Mouse (Mus musculus): Measurements from ENCODE around the gene Clps. TPM values are rescaled to one million over a fixed set of nuclear protein-coding genes. Genes with fewer than 3 reads are reported as not detected.

Clps gene
- polyA plus RNA-seq, 1 experiment from 2014 or later: not detected

DNA sequence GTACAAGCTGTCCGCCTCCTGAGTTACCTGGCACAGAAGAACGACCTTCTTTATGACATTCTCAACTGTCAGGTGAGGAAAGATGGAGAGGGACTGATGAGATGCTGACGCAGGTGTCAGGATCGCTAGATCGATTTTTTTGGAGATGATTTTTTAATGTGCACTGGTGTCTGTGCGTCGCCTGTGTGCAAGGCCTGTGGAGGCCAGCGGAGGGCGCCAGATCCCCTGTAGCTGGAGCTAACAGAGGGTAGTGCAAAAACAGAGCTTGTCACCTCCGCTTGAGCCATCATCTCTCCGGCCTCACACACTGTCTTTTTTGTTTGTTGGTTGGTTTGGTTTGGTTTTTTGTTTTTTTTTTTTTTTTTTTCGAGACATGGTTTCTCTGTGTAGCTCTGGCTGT lies 22.7 kb downstream of the Clps start:
- no peak overlapping the region for H3K27ac ChIP-seq
- H3K4me1 ChIP-seq: no peaks in the 10 kb centered on the region
- no peak for DNase-seq (ENCODE audit: extremely low spot score, low spot score)
- H3K36me3 ChIP-seq (replicated peaks): no peaks in the 10 kb centered on the region
- peaks cover 5% of the 10 kb centered on the region; the same call in 1 of the 2 replicates for H3K27me3 ChIP-seq (ENCODE audit: poor library complexity, severe bottlenecking)
- WGBS: 48% methylated on average over 12 of the region's 12 CpGs
- no peak overlapping the region for H3K4me3 ChIP-seq
- peaks cover 30% of the 10 kb centered on the region for H3K9me3 ChIP-seq

GRCm38 (mm10) chr17:28533327-28533726 lies 27.2 kb downstream of the Clps start:
- peaks cover 10% of the 10 kb centered on the region for H3K4me1 ChIP-seq
- 93% methylated on average over 13 of the region's 13 CpGs for WGBS
- H3K9me3 ChIP-seq: 0 out of 2 replicates have a peak, but pooled peaks cover under 1% of the 10 kb centered on the region
- no peak for DNase-seq (ENCODE audit: extremely low spot score, low spot score)
- peaks cover 28% of the 10 kb centered on the region for H3K27me3 ChIP-seq (ENCODE audit: poor library complexity, severe bottlenecking)
- H3K27ac ChIP-seq: no peak overlapping the region
- H3K4me3 ChIP-seq: no peak overlapping the region
- no peaks in the 10 kb centered on the region for H3K36me3 ChIP-seq (replicated peaks)

GRCm38 (mm10) chr17:28532557-28532956 lies 28.0 kb downstream of the Clps start:
- WGBS: 92% methylated on average over 7 of the region's 7 CpGs
- no peak overlapping the region for H3K4me3 ChIP-seq
- H3K4me1 ChIP-seq: peaks cover 15% of the 10 kb centered on the region
- no peaks in the 10 kb centered on the region for H3K9me3 ChIP-seq
- no peaks in the 10 kb centered on the region for H3K36me3 ChIP-seq (replicated peaks)
- H3K27me3 ChIP-seq (ENCODE audit: poor library complexity, severe bottlenecking): peaks cover 29% of the 10 kb centered on the region
- no peak overlapping the region for H3K27ac ChIP-seq
- DNase-seq (ENCODE audit: extremely low spot score, low spot score): no peak

DNA sequence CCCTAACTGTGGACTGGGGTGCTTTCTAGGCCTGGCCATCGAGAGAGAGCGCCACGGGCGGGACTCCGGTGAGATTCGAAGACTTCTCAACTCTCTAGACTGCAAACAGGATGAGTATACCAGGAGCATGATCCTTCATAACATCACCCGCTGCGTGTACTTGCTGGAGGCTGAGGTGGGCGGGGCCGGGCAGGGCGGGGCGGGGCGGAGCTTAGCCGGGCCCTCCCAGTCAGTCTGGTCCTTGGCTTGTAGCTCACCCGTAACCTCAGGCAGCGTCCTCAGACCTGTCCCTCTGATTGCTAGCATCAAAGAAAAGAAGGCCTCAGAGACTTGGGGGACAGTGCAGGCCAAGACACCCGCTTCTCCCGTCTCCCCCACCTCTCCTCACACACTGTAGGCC lies 28.6 kb downstream of the Clps start:
- DNase-seq (ENCODE audit: extremely low spot score, low spot score): peak; percentile 44
- no peaks in the 10 kb centered on the region for H3K36me3 ChIP-seq (replicated peaks)
- peaks cover 16% of the 10 kb centered on the region for H3K4me1 ChIP-seq
- H3K27ac ChIP-seq: no peak overlapping the region
- H3K4me3 ChIP-seq: peak overlapping the region; percentile 32
- H3K9me3 ChIP-seq: no peaks in the 10 kb centered on the region
- 14% methylated on average over 18 of the region's 18 CpGs for WGBS
- H3K27me3 ChIP-seq (ENCODE audit: poor library complexity, severe bottlenecking): peaks cover 32% of the 10 kb centered on the region

GRCm38 (mm10) chr17:28530506-28530905 lies 30.1 kb downstream of the Clps start, which contains the start of gene Armc12:
Gene Armc12 (plus strand): TSS chr17:28530806.
- no peak within 1 kb of the TSS for H3K27ac ChIP-seq
- peak within 1 kb of the TSS; percentile 32; the same call in 1 of the 2 replicates for H3K4me3 ChIP-seq

DNA sequence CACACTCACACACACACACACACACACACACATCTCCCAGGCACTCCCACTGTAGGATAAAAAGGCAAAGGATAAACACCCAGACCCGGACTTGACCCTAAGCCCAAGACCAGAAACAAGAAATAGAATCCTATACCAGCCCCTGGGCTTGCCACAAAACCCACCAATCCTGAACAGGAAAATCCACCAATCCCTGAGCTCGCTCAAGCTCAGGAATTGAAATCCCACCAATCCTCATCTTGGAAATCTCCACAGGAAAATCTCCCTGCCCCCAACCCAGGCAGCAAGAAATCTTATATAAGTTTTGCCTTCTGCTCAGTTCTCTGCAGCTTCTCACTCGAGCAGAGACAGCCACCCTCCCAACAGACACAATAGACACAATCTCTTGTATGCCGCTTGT lies 31.4 kb downstream of the Clps start:
- no peak for DNase-seq (ENCODE audit: extremely low spot score, low spot score)
- no peak overlapping the region for H3K4me3 ChIP-seq
- H3K4me1 ChIP-seq: peaks cover 18% of the 10 kb centered on the region
- H3K9me3 ChIP-seq: no peaks in the 10 kb centered on the region
- no peaks in the 10 kb centered on the region for H3K36me3 ChIP-seq (replicated peaks)
- peaks cover 43% of the 10 kb centered on the region for H3K27me3 ChIP-seq (ENCODE audit: poor library complexity, severe bottlenecking)
- no peak overlapping the region for H3K27ac ChIP-seq
- WGBS: 76% methylated on average over 4 of the region's 4 CpGs

More at GRCm38 (mm10) chr17:28530506-28530905, 30.1 kb downstream of the Clps start, which contains the start of gene Armc12:
- H3K4me1 ChIP-seq: peaks cover 16% of the 10 kb centered on the region
- no peaks in the 10 kb centered on the region for H3K9me3 ChIP-seq
- peaks cover 34% of the 10 kb centered on the region for H3K27me3 ChIP-seq (ENCODE audit: poor library complexity, severe bottlenecking)
- 85% methylated on average over 6 of the region's 6 CpGs for whole genome bisulfite sequencing
- H3K36me3 ChIP-seq (replicated peaks): no peaks in the 10 kb centered on the region
- no peak for DNase-seq (ENCODE audit: extremely low spot score, low spot score)

DNA sequence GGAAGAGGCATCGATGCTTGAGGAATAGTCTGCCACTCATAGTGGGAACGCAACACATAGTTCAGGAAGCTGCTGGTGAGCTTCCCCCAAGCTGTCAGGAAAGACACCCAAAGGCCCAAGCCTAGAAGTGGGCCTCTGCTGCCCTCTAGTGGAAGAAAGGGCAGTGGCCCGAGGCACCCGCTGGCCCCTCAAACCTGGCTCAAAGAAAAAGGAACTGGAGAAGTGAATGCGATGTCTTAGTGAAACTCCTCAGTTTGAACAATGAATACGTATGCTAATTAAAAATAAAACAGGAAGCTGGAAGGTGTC lies 32.6 kb downstream of the Clps start:
- Histone ChIP-seq H3K36me3 (replicated peaks) (no peaks in the 10 kb centered on the region), H3K27ac (no peak overlapping the region), H3K9me3 (no peaks in the 10 kb centered on the region), H3K4me3 (no peak overlapping the region), H3K4me1 (peaks cover 30% of the 10 kb centered on the region), H3K27me3 (ENCODE audit: poor library complexity, severe bottlenecking) (peaks cover 54% of the 10 kb centered on the region)
- 7% methylated on average over 6 of the region's 6 CpGs for WGBS
- peak; percentile 79 for DNase-seq (ENCODE audit: extremely low spot score, low spot score)

DNA sequence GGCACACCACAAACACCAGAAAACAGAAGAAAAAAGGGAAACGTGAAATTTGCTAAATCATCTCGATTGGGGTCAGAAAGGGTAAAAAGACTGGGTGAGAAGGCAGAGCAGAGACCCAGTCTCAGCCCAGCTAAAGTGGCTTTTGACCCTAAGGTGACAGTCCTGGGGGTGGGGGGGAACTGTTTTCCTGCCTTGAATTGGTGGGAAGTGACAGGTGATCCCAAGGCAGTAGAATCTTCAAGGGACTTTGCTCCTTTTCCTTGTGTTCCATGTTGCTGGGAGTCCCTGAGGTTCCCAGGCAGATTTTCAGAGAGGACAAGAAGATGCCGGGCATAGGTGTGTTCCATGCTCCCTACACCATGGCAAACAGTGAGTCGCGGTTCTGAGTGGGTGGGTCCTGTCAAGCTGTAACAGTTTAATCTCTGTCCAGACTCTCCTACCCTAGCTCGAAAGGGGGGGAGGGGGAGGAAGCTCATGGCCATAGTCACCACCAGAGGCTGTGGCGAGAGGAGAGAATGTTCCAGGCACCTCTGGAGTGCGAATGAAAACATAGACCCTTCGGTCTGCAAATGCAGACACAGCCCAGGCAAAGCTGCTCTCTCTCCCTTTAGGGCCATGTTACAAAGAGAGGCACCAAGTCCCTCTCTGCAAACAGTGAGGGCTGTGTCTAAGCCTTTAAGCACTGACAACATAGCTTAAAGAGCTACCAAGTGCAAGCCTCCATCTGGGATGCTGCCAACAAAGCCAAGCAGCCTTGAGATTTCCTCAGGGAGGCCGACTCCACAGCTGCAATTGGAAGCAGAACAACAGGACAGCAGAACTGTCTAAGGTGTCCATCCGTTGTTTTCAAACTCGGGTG lies 33.2 kb downstream of the Clps start:
- no peak overlapping the region for H3K4me3 ChIP-seq
- H3K27me3 ChIP-seq (ENCODE audit: poor library complexity, severe bottlenecking): peaks cover 57% of the 10 kb centered on the region
- 55% methylated on average over 12 of the region's 12 CpGs for WGBS
- H3K4me1 ChIP-seq: peaks cover 35% of the 10 kb centered on the region
- H3K9me3 ChIP-seq: no peaks in the 10 kb centered on the region
- H3K36me3 ChIP-seq (replicated peaks): no peaks in the 10 kb centered on the region
- no peak for DNase-seq (ENCODE audit: extremely low spot score, low spot score)
- H3K27ac ChIP-seq: no peak overlapping the region

DNA sequence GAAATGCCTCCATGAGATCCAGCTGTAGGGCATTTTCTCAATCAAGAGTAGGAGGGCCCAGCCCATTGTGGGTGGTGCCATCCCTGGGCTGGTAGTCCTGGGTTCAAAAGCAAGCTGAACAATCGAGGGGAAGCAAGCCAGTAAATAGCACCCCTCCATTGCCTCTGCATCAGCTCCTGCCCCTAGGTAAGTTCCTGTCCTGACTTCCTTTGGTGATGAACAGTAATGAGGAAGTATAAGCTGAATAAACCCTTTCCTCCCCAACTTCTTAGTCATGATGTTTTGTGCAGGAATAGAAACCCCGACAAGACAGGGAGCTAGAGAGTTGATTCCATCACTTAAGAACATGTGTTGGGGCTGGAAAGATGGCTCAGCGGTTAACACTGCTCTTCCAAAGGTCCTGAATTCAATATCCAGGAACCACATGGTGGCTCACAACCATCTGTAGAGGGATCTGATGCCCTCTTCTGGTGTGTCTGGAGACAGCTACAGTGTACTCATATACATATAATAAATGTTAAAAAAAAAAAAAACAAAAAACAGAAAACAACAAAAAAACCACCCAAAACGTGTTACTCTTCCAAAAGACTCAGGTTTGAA lies 35.6 kb downstream of the Clps start:
- 81% methylated on average over 4 of the region's 4 CpGs for WGBS
- peaks cover 68% of the 10 kb centered on the region for H3K27me3 ChIP-seq (ENCODE audit: poor library complexity, severe bottlenecking)
- H3K4me1 ChIP-seq: peaks cover 34% of the 10 kb centered on the region
- no peak overlapping the region for H3K4me3 ChIP-seq
- H3K9me3 ChIP-seq: no peaks in the 10 kb centered on the region
- no peaks in the 10 kb centered on the region for H3K36me3 ChIP-seq (replicated peaks)
- DNase-seq (ENCODE audit: extremely low spot score, low spot score): no peak
- H3K27ac ChIP-seq: no peak overlapping the region

GRCm38 (mm10) chr17:28524009-28524695 lies 36.4 kb downstream of the Clps start:
- DNase-seq (ENCODE audit: extremely low spot score, low spot score): no peak
- peaks cover 70% of the 10 kb centered on the region for H3K27me3 ChIP-seq (ENCODE audit: poor library complexity, severe bottlenecking)
- H3K27ac ChIP-seq: no peak overlapping the region
- peak overlapping the region; percentile 78 for H3K4me3 ChIP-seq
- 85% methylated on average over 23 of the region's 23 CpGs for WGBS
- H3K4me1 ChIP-seq: peaks cover 34% of the 10 kb centered on the region
- no peaks in the 10 kb centered on the region for H3K36me3 ChIP-seq (replicated peaks)
- H3K9me3 ChIP-seq: peaks cover 3% of the 10 kb centered on the region; the same call in 1 of the 2 replicates

DNA sequence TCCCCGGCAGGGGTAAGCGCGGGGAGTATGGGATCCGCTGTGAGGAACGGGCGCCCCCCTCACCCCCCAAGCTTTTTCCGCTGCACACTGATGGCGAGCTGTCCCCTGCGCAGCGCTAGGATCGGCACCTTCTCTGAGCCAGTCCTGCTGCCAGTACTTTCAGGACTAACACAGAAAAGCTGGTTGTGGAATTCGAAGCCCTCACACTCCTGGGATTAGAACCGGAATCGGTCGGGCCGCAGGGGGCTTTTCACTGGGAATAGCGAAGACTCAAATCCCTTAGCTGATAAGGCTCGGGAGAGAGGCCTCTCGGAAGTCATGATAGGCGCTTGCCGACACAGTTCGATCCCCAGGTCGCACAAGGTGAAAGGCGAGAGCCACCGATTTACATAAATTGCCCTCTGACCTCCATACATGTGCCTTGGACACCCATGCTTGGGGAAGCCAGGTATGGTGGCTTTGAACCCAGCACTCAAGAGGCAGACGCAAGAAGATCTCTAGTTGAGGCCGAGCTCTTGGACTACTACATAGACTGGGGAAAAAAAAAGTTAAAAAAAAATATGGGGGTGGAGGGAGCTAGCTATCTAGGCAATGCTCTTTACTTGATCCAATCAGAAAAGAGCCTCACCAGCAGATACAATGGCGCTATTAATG lies 37.1 kb downstream of the Clps start:
- peak overlapping the region; percentile 78 for H3K4me3 ChIP-seq
- WGBS: 5% methylated on average over 28 of the region's 28 CpGs
- DNase-seq (ENCODE audit: extremely low spot score, low spot score): no peak
- H3K27me3 ChIP-seq (ENCODE audit: poor library complexity, severe bottlenecking): peaks cover 70% of the 10 kb centered on the region
- H3K9me3 ChIP-seq: peaks cover 7% of the 10 kb centered on the region; the same call in 1 of the 2 replicates
- H3K4me1 ChIP-seq: peaks cover 39% of the 10 kb centered on the region
- peak overlapping the region; percentile 87 for H3K27ac ChIP-seq
- no peaks in the 10 kb centered on the region for H3K36me3 ChIP-seq (replicated peaks)

GRCm38 (mm10) chr17:28522623-28523354 lies 37.8 kb downstream of the Clps start:
- peaks cover 43% of the 10 kb centered on the region for H3K4me1 ChIP-seq
- peaks cover 73% of the 10 kb centered on the region for H3K27me3 ChIP-seq (ENCODE audit: poor library complexity, severe bottlenecking)
- H3K36me3 ChIP-seq (replicated peaks): no peaks in the 10 kb centered on the region
- WGBS: under 1% methylated on average over 66 of the region's 66 CpGs
- peak overlapping the region; percentile 87 for H3K27ac ChIP-seq
- DNase-seq (ENCODE audit: extremely low spot score, low spot score): peak; percentile 85
- peak overlapping the region; percentile 78 for H3K4me3 ChIP-seq
- peaks cover 7% of the 10 kb centered on the region; the same call in 1 of the 2 replicates for H3K9me3 ChIP-seq
